31 mouse cellular contexts compared by ENCODE assay signal in genomic region chr8:87489841-87490415, GRCm38 (mm10). TPM values are rescaled to one million over a fixed set of nuclear protein-coding genes. Genes with fewer than 3 reads are reported as not detected.
DNase-seq lines count a peak whose midpoint lies in the region; ATAC-seq and TF ChIP-seq lines count a peak whose summit lies in the region.
"Had no signal": no experiment of that assay in that cellular context is flagged by ENCODE, and none has a peak within 500 bp of the region (broad histone marks: within the 10 kb centered on the region; RNA-seq: fewer than 3 reads in every experiment).

No protein-coding gene starts in this region.

- H3K9ac ChIP-seq in hindbrain, embryonic 13.5 days, result no peak overlapping the region
- H3K9ac ChIP-seq in hindbrain, postnatal 0 days (replicated peaks; ENCODE audit: low read length), result no peak overlapping the region
- no peak overlapping the region for H3K9ac ChIP-seq in forebrain, embryonic 14.5 days (ENCODE audit: low read length)
- H3K9ac ChIP-seq: embryonic facial prominence, embryonic 12.5 days; embryonic facial prominence, embryonic 15.5 days; forebrain, embryonic 12.5 days; hindbrain, embryonic 12.5 days had no signal

- 64% methylated on average over 5 of the region's 5 CpGs for WGBS in hindbrain, embryonic 13.5 days
- 60% methylated on average over 5 of the region's 5 CpGs for WGBS in hindbrain, postnatal 0 days
- WGBS in forebrain, embryonic 14.5 days, result 48% methylated on average over 5 of the region's 5 CpGs

- no peaks in the 10 kb centered on the region for H3K4me1 ChIP-seq in hindbrain, embryonic 13.5 days (replicated peaks)
- H3K4me1 ChIP-seq in hindbrain, postnatal 0 days (ENCODE audit: insufficient read depth, low read length), result no peaks in the 10 kb centered on the region
- no peaks in the 10 kb centered on the region for H3K4me1 ChIP-seq in forebrain, embryonic 14.5 days (ENCODE audit: control insufficient read depth, insufficient read depth, low read length)
- H3K4me1 ChIP-seq: embryonic facial prominence, embryonic 12.5 days; embryonic facial prominence, embryonic 15.5 days had no signal

- H3K4me3 ChIP-seq in hindbrain, embryonic 13.5 days, result no peak overlapping the region
- H3K4me3 ChIP-seq in hindbrain, postnatal 0 days (ENCODE audit: low read length), result no peak overlapping the region
- no peak overlapping the region for H3K4me3 ChIP-seq in forebrain, embryonic 14.5 days (ENCODE audit: low read depth, low read length)
- H3K4me3 ChIP-seq: embryonic facial prominence, embryonic 12.5 days; embryonic facial prominence, embryonic 15.5 days; erythroblast, embryonic 14.5 days; forebrain, embryonic 12.5 days; heart, adult 2 months; heart, embryonic 10.5 days; hindbrain, embryonic 12.5 days had no signal

- no peaks in the 10 kb centered on the region for H3K9me3 ChIP-seq in hindbrain, embryonic 13.5 days
- no peaks in the 10 kb centered on the region for H3K9me3 ChIP-seq in hindbrain, postnatal 0 days (ENCODE audit: low read length)
- no peaks in the 10 kb centered on the region for H3K9me3 ChIP-seq in forebrain, embryonic 14.5 days (replicated peaks; ENCODE audit: control insufficient read depth, low read length)
- H3K9me3 ChIP-seq: embryonic facial prominence, embryonic 12.5 days; embryonic facial prominence, embryonic 15.5 days; forebrain, embryonic 12.5 days; heart, embryonic 10.5 days; hindbrain, embryonic 12.5 days had no signal

- ATAC-seq in hindbrain, embryonic 13.5 days (ENCODE audit: low FRiP score), result no peak
- ATAC-seq in hindbrain, postnatal 0 days, result no peak
- no peak for ATAC-seq in forebrain, embryonic 14.5 days
- no peak for ATAC-seq in erythroblast, adult 5-6 weeks (replicated peaks; ENCODE audit: low FRiP score, poor library complexity, severe bottlenecking)
- ATAC-seq: CD4-positive, CD25-positive, alpha-beta regulatory T cell, adult 4 months; forebrain, embryonic 16.5 days; hindbrain, embryonic 16.5 days; intestine, postnatal 0 days had no signal

- H3K27ac ChIP-seq in hindbrain, embryonic 13.5 days, result peak overlapping the region; percentile 58; the same call in 1 of the 2 replicates
- no peak overlapping the region for H3K27ac ChIP-seq in hindbrain, postnatal 0 days
- H3K27ac ChIP-seq in forebrain, embryonic 14.5 days (ENCODE audit: low read depth, low read length), result no peak overlapping the region
- H3K27ac ChIP-seq: embryonic facial prominence, embryonic 12.5 days; embryonic facial prominence, embryonic 15.5 days; forebrain, embryonic 12.5 days; heart, adult 2 months; heart, embryonic 10.5 days; hindbrain, embryonic 12.5 days had no signal

- no peak overlapping the region for H3K4me2 ChIP-seq in hindbrain, embryonic 13.5 days
- H3K4me2 ChIP-seq in hindbrain, postnatal 0 days (ENCODE audit: low read depth, low read length), result no peak overlapping the region
- H3K4me2 ChIP-seq in forebrain, embryonic 14.5 days (ENCODE audit: low read length), result no peak overlapping the region
- H3K4me2 ChIP-seq: embryonic facial prominence, embryonic 12.5 days; embryonic facial prominence, embryonic 15.5 days; forebrain, embryonic 12.5 days; hindbrain, embryonic 12.5 days had no signal

- TF ChIP-seq CTCF in hindbrain, postnatal 0 days (IDR thresholded peaks at IDR 0.05; ENCODE audit: low read depth), result no peak

- H3K36me3 ChIP-seq in hindbrain, embryonic 13.5 days, result no peaks in the 10 kb centered on the region
- no peaks in the 10 kb centered on the region for H3K36me3 ChIP-seq in hindbrain, postnatal 0 days (ENCODE audit: insufficient read depth, low read length)
- H3K36me3 ChIP-seq in forebrain, embryonic 14.5 days (ENCODE audit: control insufficient read depth, insufficient read depth, low read length), result no peaks in the 10 kb centered on the region
- H3K36me3 ChIP-seq: embryonic facial prominence, embryonic 12.5 days; embryonic facial prominence, embryonic 15.5 days; forebrain, embryonic 12.5 days; heart, embryonic 10.5 days; hindbrain, embryonic 12.5 days had no signal

- H3K27me3 ChIP-seq in hindbrain, embryonic 13.5 days, result no peaks in the 10 kb centered on the region
- no peaks in the 10 kb centered on the region for H3K27me3 ChIP-seq in hindbrain, postnatal 0 days (ENCODE audit: insufficient read depth, low read length)
- no peaks in the 10 kb centered on the region for H3K27me3 ChIP-seq in forebrain, embryonic 14.5 days (replicated peaks; ENCODE audit: control insufficient read depth, insufficient read depth, low read length)
- H3K27me3 ChIP-seq: embryonic facial prominence, embryonic 12.5 days; embryonic facial prominence, embryonic 15.5 days; forebrain, embryonic 12.5 days; hindbrain, embryonic 12.5 days had no signal

- no peak for DNase-seq in hindbrain, postnatal 0 days (ENCODE audit: low spot score)
- DNase-seq in 3T3-L1 (ENCODE audit: low read depth, low spot score), result peak; percentile 84
- DNase-seq in Muller cell, postnatal 12 days (ENCODE audit: inconsistent ontology term), result peak; percentile 56
- DNase-seq in retina, embryonic 14.5 days (ENCODE audit: low spot score), result peak; percentile 40
- DNase-seq in forebrain, embryonic 14.5 days (ENCODE audit: low spot score), result no peak
- DNase-seq in right cerebral cortex, adult 2 months (ENCODE audit: low spot score in 2 of 2), result no peak
- DNase-seq: adrenal gland, adult 2 months; adrenal gland, postnatal 14 days; cerebellum, adult 11 months; cerebellum, adult 9-11 months; cerebellum, postnatal 25 days; gastrocnemius, postnatal 25 days; heart, adult 2 months; kidney, adult 2 months had no signal

RNA-seq across cellular contexts. Expression of gene Cbln1, which starts 17.5 kb away (rescaled TPM):
- 35.3 and 39.3 TPM in 2 replicates for polyA plus RNA-seq in hindbrain, embryonic 13.5 days (2015; fragmentation: Nextera tagmentation; extraction: Ambion mirVana)
- 163 and 181 TPM in 2 replicates for total RNA-seq in hindbrain, postnatal 0 days (2014; rRNA removed)
- 56.8 and 64.9 TPM in 2 replicates for polyA plus RNA-seq in hindbrain, postnatal 0 days (2015; fragmentation: Nextera tagmentation; extraction: Ambion mirVana)
- 9.4 and 11.0 TPM in 2 replicates for polyA plus RNA-seq in forebrain, embryonic 14.5 days (2014; fragmentation: Nextera tagmentation; extraction: Ambion mirVana)
- 0.42 TPM in 1 of 2 replicates, not detected in the other for total RNA-seq in erythroblast, adult 5-6 weeks (2015; ENCODE audit: low replicate concordance)
- not detected in 2 replicates for total RNA-seq in erythroblast, adult 5-6 weeks (2017; ENCODE audit: low replicate concordance)
- total RNA-seq: common myeloid progenitor, adult 5-6 weeks; gastrocnemius, adult 8-10 months; hematopoietic stem cell, adult 5-6 weeks; MEL had no signal
- polyA plus RNA-seq: CD4-positive, CD25-positive, alpha-beta regulatory T cell, adult 4 months; erythroblast, embryonic 14.5 days; heart, postnatal 0 days had no signal

Comparison
In these comparisons a context has a peak if more than half of its experiments do, and no peak if none do; other contexts are left out.
1. DNase-seq: peak in 3T3-L1 (single experiment), Muller cell, postnatal 12 days (single experiment) and retina, embryonic 14.5 days (single experiment); none in hindbrain, postnatal 0 days (single experiment), forebrain, embryonic 14.5 days (single experiment) and right cerebral cortex, adult 2 months (0 of 2).